Mouse (Mus musculus): Measurements from ENCODE around the gene Med28.

Med28 gene

DNA sequence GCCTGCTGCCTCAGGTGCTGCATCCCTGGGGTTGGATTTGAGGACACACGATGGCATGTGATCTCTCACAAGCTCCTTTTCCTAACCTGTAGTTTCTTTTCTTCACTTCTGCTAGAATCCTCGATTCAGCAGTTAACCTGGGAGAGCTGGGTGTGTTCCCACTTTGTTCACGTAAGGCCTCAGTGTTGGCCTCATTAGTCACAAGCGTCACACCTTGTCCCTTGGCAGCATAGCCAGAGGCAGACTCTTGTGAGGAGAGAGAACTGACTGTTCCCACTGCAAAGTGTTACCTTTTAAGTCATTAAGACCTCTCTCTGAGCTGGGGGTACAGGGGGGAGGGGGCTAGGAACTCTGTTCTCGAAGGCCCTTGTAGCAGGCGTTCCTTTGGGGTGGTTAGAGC, 7.1 kb upstream of the Med28 start:
- DNase-seq (ENCODE audit: low read depth) = no peak

- no peak for DNase-seq (ENCODE audit: low read depth)
Measured at GRCm38 (mm10) chr5:45513511-45513910, 6.5 kb upstream of the Med28 start.

DNA sequence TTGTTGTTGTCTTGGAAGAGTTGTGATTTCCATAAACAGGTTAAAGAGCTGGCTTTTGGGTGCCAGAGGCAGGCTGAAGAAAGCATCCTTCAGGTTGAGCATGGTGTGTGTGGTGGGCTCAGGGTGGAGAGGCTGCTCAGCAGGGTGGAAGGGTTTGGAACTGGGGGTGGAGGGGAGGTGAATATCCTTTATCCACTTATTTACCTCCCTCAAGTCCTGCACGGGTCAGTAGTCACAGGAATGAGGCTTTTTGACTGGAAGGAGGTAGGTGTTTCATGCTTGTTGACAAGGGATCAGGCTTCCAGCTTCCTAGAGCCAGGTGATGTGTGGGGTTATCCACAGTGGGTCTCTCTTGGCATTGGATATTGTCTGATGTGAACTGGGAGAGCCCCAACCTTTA, 5.4 kb upstream of the Med28 start:
- DNase-seq (ENCODE audit: low read depth) = no peak

- DNase-seq (ENCODE audit: low read depth) = no peak
Measured at GRCm38 (mm10) chr5:45515151-45515743, 4.8 kb upstream of the Med28 start.

GRCm38 (mm10) chr5:45520809-45521110, 731 bp downstream of the Med28 start:
- DNase-seq (ENCODE audit: low read depth) = no peak

- no peak for DNase-seq (ENCODE audit: low read depth)
Measured at GRCm38 (mm10) chr5:45521601-45522000, 1.6 kb downstream of the Med28 start.

DNA sequence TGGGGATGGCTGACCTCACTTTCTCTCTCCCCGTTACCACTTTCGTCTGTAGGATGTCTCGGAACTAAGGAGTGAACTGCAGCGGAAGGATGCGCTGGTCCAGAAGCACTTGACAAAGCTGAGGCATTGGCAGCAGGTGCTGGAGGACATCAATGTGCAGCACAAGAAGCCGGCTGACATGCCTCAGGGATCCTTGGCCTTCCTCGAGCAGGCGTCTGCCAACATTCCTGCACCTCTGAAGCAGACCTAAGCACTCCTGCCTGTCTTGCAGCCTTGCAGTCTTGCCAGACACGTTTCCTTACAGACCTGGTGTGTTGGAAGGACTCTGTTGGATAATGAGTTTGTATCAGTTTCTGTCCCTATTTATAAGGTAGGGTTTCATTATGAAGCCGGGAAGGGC, 5.1 kb downstream of the Med28 start:
- DNase-seq (ENCODE audit: low read depth) = no peak

- DNase-seq (ENCODE audit: low read depth) = no peak
Measured at GRCm38 (mm10) chr5:45526338-45526737, 6.3 kb downstream of the Med28 start.

GRCm38 (mm10) chr5:45529696-45530095, 9.7 kb downstream of the Med28 start:
- DNase-seq (ENCODE audit: low read depth) = no peak

DNA sequence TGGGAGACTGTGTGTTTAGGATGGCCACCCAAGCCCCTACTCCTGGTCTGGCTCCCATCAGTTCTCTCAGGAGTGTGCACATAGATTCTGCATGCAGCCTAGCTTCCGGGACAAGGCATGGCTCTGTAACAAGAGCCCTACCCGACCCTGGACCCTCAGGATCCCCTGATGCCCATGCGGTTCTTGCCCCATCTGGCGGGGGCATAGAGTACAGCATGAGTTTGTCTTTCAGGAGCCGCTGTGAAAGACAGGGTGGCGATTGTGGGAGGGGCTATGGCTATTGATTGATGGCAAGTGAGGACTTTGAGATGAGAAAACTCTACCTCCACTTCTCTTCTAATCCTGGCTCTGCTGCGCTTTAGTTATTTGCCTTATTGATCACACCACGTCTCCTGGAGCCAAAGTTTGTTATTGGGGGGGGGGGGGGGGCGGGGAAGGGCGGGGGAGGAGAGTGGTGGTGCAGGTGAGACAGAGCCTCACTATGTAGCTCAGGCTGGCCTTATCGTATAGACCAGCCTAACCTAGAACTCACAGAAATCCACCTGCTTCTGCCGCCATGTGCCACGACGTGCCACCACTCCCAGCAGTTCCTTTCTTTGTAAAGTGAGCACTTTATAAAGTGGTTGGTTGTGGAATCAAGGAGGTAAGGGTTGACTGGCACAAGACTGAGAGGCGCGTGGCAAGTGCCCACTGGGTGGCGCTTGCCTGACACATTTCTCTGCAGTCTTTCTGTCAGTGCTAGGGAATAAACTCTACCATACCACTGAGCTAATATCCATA, 14.5 kb downstream of the Med28 start:
- no peak for DNase-seq (ENCODE audit: low read depth)

- no peak for DNase-seq (ENCODE audit: low read depth)
Measured at GRCm38 (mm10) chr5:45535177-45535576, 15.1 kb downstream of the Med28 start.

DNA sequence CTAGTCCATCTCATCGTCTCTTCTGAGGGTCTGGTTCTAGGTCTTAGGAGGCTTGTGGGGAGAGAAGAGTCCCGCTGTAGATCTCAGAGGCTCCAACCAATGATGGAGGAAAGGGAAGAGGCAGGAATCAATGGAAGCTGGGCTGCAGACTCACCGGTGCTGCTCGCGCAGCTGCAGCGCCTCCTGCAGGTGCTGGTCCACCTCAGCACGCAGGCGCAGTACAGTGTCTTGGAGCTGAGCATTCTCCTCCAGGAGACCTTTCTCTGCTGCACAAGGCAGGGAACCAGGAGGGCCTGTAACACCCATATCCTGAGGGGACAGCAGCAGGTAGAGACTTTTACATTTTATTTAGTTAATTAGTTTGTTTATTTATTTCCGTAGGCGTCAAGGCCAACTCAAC, 19.5 kb downstream of the Med28 start:
- no peak for DNase-seq (ENCODE audit: low read depth)

DNA sequence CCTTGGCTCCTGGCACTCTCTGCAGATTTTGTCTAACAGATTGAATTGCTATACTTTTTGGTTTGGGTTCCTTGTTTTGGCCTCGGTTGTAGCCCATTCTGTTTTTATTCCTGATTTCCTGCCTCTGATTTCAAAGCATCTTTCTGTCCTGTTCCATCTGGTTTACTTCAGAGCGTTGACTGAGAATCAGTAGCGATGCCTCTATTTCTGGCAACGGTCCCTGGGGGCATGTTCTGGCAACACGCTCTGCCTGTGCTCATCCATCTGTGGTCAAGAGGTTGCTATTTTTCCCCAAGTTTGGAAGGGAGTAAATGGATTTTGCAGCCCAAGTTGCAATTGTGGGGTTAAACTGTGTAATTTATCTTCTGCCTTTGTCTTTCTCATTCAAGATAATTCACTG, 23.3 kb downstream of the Med28 start:
- DNase-seq (ENCODE audit: low read depth) = no peak

GRCm38 (mm10) chr5:45549586-45549985, 29.6 kb downstream of the Med28 start:
- DNase-seq (ENCODE audit: low read depth) = no peak

- no peak for DNase-seq (ENCODE audit: low read depth)
Measured at GRCm38 (mm10) chr5:45564054-45564453, 44.0 kb downstream of the Med28 start.

- DNase-seq (ENCODE audit: low read depth) = no peak
Measured at GRCm38 (mm10) chr5:45565829-45566228, 45.8 kb downstream of the Med28 start.

GRCm38 (mm10) chr5:45572816-45573215, 52.8 kb downstream of the Med28 start:
- DNase-seq (ENCODE audit: low read depth) = no peak

- DNase-seq (ENCODE audit: low read depth) = no peak
Measured at GRCm38 (mm10) chr5:45576716-45577115, 56.7 kb downstream of the Med28 start.

GRCm38 (mm10) chr5:45577376-45577775, 57.3 kb downstream of the Med28 start:
- DNase-seq (ENCODE audit: low read depth) = no peak

Data from fibroblast of lung, adult 2 months (primary cell).